Mouse (Mus musculus): ENCODE results near the gene Gtpbp10.

- TF ChIP-seq CTCF (IDR thresholded peaks at IDR 0.05; ENCODE audit: control insufficient read depth, insufficient read depth, insufficient replicate concordance, low read depth, low read length) = no peak
- no peak for TF ChIP-seq POLR2A (IDR thresholded peaks at IDR 0.05; ENCODE audit: control insufficient read depth, low read depth, low read length)
Measured at GRCm38 (mm10) chr5:5496393-5496792, 62.9 kb downstream of the Gtpbp10 start.

All from testis, adult 2 months (tissue).